ENCODE assay signal across 8 mouse cellular contexts in genomic region chr19:45012636-45013035, GRCm38 (mm10). TPM values are rescaled to one million over a fixed set of nuclear protein-coding genes. Genes with fewer than 3 reads are reported as not detected.
DNase-seq lines count a peak whose midpoint lies in the region; ATAC-seq and TF ChIP-seq lines count a peak whose summit lies in the region.

No protein-coding gene starts in this region.

- no peak for DNase-seq in heart, embryonic 10.5 days (ENCODE audit: low spot score)
- DNase-seq in embryo, embryonic 10.5 days (ENCODE audit: low spot score) = peak; percentile 76
- DNase-seq in hindbrain, postnatal 0 days (ENCODE audit: low spot score) = peak; percentile 63
- peak; percentile 79 for DNase-seq in midbrain, embryonic 14.5 days
- DNase-seq in spleen, postnatal 36 days (ENCODE audit: low spot score in 2 of 2) = no peak

- H3K4me2 ChIP-seq in heart, embryonic 16.5 days (ENCODE audit: low read depth, low read length) = no peak overlapping the region
- H3K4me2 ChIP-seq in hindbrain, postnatal 0 days (ENCODE audit: low read depth, low read length) = no peak overlapping the region
- no peak overlapping the region for H3K4me2 ChIP-seq in midbrain, embryonic 14.5 days (ENCODE audit: low read length)

- H3K4me3 ChIP-seq in heart, embryonic 16.5 days (ENCODE audit: low read length) = no peak overlapping the region
- no peak overlapping the region for H3K4me3 ChIP-seq in heart, embryonic 10.5 days
- no peak overlapping the region for H3K4me3 ChIP-seq in hindbrain, postnatal 0 days (ENCODE audit: low read length)
- no peak overlapping the region for H3K4me3 ChIP-seq in midbrain, embryonic 14.5 days (replicated peaks; ENCODE audit: low read depth, low read length)

- ATAC-seq in heart, embryonic 16.5 days (replicated peaks; ENCODE audit: extremely low read depth, insufficient read depth, low FRiP score) = no peak
- ATAC-seq in hindbrain, postnatal 0 days = no peak
- no peak for ATAC-seq in midbrain, embryonic 14.5 days (ENCODE audit: low FRiP score, low TSS enrichment)
- ATAC-seq in inflammation-experienced regulatory T-cells, adult 6 months = no peak
- no peak for ATAC-seq in megakaryocyte progenitor cell, adult 5-6 weeks (replicated peaks; ENCODE audit: poor library complexity)

- H3K27ac ChIP-seq in heart, embryonic 16.5 days (ENCODE audit: low read length) = no peak overlapping the region
- no peak overlapping the region for H3K27ac ChIP-seq in heart, embryonic 10.5 days
- H3K27ac ChIP-seq in hindbrain, postnatal 0 days = peak overlapping the region; percentile 48; the same call in 1 of the 2 replicates
- H3K27ac ChIP-seq in midbrain, embryonic 14.5 days (replicated peaks; ENCODE audit: low read depth, low read length) = peak overlapping the region; percentile 62

- no peaks in the 10 kb centered on the region for H3K27me3 ChIP-seq in heart, embryonic 16.5 days (ENCODE audit: control insufficient read depth, insufficient read depth, low read length)
- no peaks in the 10 kb centered on the region for H3K27me3 ChIP-seq in heart, embryonic 10.5 days (ENCODE audit: insufficient read depth, poor library complexity, severe bottlenecking)
- H3K27me3 ChIP-seq in hindbrain, postnatal 0 days (ENCODE audit: insufficient read depth, low read length) = no peaks in the 10 kb centered on the region; the same call in 1 of the 2 replicates
- no peaks in the 10 kb centered on the region for H3K27me3 ChIP-seq in midbrain, embryonic 14.5 days (ENCODE audit: control insufficient read depth, insufficient read depth, low read length)

- peak overlapping the region; percentile 18; the same call in 1 of the 2 replicates for H3K9ac ChIP-seq in heart, embryonic 16.5 days (ENCODE audit: low read length)
- H3K9ac ChIP-seq in hindbrain, postnatal 0 days (replicated peaks; ENCODE audit: low read length) = 0 out of 2 replicates have a peak overlapping the region, but pooled peaks have one; percentile 24
- H3K9ac ChIP-seq in midbrain, embryonic 14.5 days (replicated peaks; ENCODE audit: low read length) = no peak overlapping the region; the same call in 1 of the 2 replicates

- H3K36me3 ChIP-seq in heart, embryonic 16.5 days (ENCODE audit: control insufficient read depth, insufficient read depth) = peaks cover 15% of the 10 kb centered on the region
- peaks cover 44% of the 10 kb centered on the region for H3K36me3 ChIP-seq in heart, embryonic 10.5 days
- H3K36me3 ChIP-seq in hindbrain, postnatal 0 days (ENCODE audit: insufficient read depth, low read length) = peaks cover 18% of the 10 kb centered on the region; the same call in 1 of the 2 replicates
- H3K36me3 ChIP-seq in midbrain, embryonic 14.5 days (ENCODE audit: control insufficient read depth, insufficient read depth, low read length) = peaks cover 25% of the 10 kb centered on the region

- 37% methylated on average over 6 of the region's 6 CpGs for WGBS in heart, embryonic 16.5 days
- 49% methylated on average over 6 of the region's 6 CpGs for whole genome bisulfite sequencing in heart, embryonic 10.5 days
- WGBS in hindbrain, postnatal 0 days = 32% methylated on average over 6 of the region's 6 CpGs
- WGBS in midbrain, embryonic 14.5 days = 30% methylated on average over 6 of the region's 6 CpGs

- H3K4me1 ChIP-seq in heart, embryonic 16.5 days (ENCODE audit: control insufficient read depth, insufficient read depth, low read length) = peaks cover 35% of the 10 kb centered on the region
- peaks cover 45% of the 10 kb centered on the region for H3K4me1 ChIP-seq in heart, embryonic 10.5 days
- H3K4me1 ChIP-seq in hindbrain, postnatal 0 days (ENCODE audit: insufficient read depth, low read length) = peaks cover 22% of the 10 kb centered on the region
- peaks cover 27% of the 10 kb centered on the region for H3K4me1 ChIP-seq in midbrain, embryonic 14.5 days (ENCODE audit: control insufficient read depth, insufficient read depth, low read length)

- H3K9me3 ChIP-seq in heart, embryonic 16.5 days (replicated peaks; ENCODE audit: control insufficient read depth, low read length) = no peaks in the 10 kb centered on the region
- no peaks in the 10 kb centered on the region for H3K9me3 ChIP-seq in heart, embryonic 10.5 days
- H3K9me3 ChIP-seq in hindbrain, postnatal 0 days (ENCODE audit: low read length) = no peaks in the 10 kb centered on the region
- no peaks in the 10 kb centered on the region for H3K9me3 ChIP-seq in midbrain, embryonic 14.5 days (ENCODE audit: control insufficient read depth, low read length)

- TF ChIP-seq CTCF in hindbrain, postnatal 0 days (IDR thresholded peaks at IDR 0.05; ENCODE audit: low read depth) = peak; percentile 73

RNA-seq across cellular contexts. Expression of gene Lzts2, which starts 1.6 kb away (rescaled TPM):
- polyA plus RNA-seq in heart, embryonic 16.5 days (2015; fragmentation: Nextera tagmentation; extraction: Ambion mirVana) = 38.0 and 45.8 TPM in 2 replicates
- 47.5 and 61.4 TPM in 2 replicates for polyA plus RNA-seq in heart, embryonic 10.5 days (2016; fragmentation: Nextera tagmentation; extraction: Ambion mirVana)
- total RNA-seq in hindbrain, postnatal 0 days (2014; rRNA removed) = 44.1 and 44.7 TPM in 2 replicates
- polyA plus RNA-seq in hindbrain, postnatal 0 days (2015; fragmentation: Nextera tagmentation; extraction: Ambion mirVana) = 16.4 and 17.0 TPM in 2 replicates
- 16.1 and 21.5 TPM in 2 replicates for polyA plus RNA-seq in midbrain, embryonic 14.5 days (2014; fragmentation: Nextera tagmentation; extraction: Ambion mirVana)
- 1 to 10 TPM in 1 of 3 experiments, under 1 TPM in 1, not detected in 1; 0.99 to 1.1 TPM for polyA plus RNA-seq in inflammation-experienced regulatory T-cells, adult 6 months (2017; shearing (Covaris generic))
- 4.8 and 5.1 TPM in 2 replicates for total RNA-seq in megakaryocyte progenitor cell, adult 5-6 weeks (2015)
- 7.7 and 8.6 TPM in 2 replicates for total RNA-seq in megakaryocyte progenitor cell, adult 5-6 weeks (2017)

RNA-seq across cellular contexts. Expression of gene Mrpl43, which starts 6.4 kb away (rescaled TPM):
- 64.4 and 68.6 TPM in 2 replicates for polyA plus RNA-seq in heart, embryonic 16.5 days (2015; fragmentation: Nextera tagmentation; extraction: Ambion mirVana)
- 63.8 and 66.3 TPM in 2 replicates for polyA plus RNA-seq in heart, embryonic 10.5 days (2016; fragmentation: Nextera tagmentation; extraction: Ambion mirVana)
- 97.1 and 98.4 TPM in 2 replicates for total RNA-seq in hindbrain, postnatal 0 days (2014; rRNA removed)
- polyA plus RNA-seq in hindbrain, postnatal 0 days (2015; fragmentation: Nextera tagmentation; extraction: Ambion mirVana) = 109 and 115 TPM in 2 replicates
- 77.8 and 92.4 TPM in 2 replicates for polyA plus RNA-seq in midbrain, embryonic 14.5 days (2014; fragmentation: Nextera tagmentation; extraction: Ambion mirVana)
- polyA plus RNA-seq in inflammation-experienced regulatory T-cells, adult 6 months (2017; shearing (Covaris generic)) = 10 to 100 TPM; 51.6 to 65.3 (median 55.9) TPM
- total RNA-seq in megakaryocyte progenitor cell, adult 5-6 weeks (2015) = 44.3 and 44.8 TPM in 2 replicates
- total RNA-seq in megakaryocyte progenitor cell, adult 5-6 weeks (2017) = 25.2 and 30.3 TPM in 2 replicates

RNA-seq across cellular contexts. Expression of gene Twnk, which starts 7.2 kb away (rescaled TPM):
- 23.2 and 24.5 TPM in 2 replicates for polyA plus RNA-seq in heart, embryonic 16.5 days (2015; fragmentation: Nextera tagmentation; extraction: Ambion mirVana)
- 24.4 and 27.0 TPM in 2 replicates for polyA plus RNA-seq in heart, embryonic 10.5 days (2016; fragmentation: Nextera tagmentation; extraction: Ambion mirVana)
- 7.5 and 8.6 TPM in 2 replicates for total RNA-seq in hindbrain, postnatal 0 days (2014; rRNA removed)
- polyA plus RNA-seq in hindbrain, postnatal 0 days (2015; fragmentation: Nextera tagmentation; extraction: Ambion mirVana) = 8.2 and 8.5 TPM in 2 replicates
- 9.7 and 10.3 TPM in 2 replicates for polyA plus RNA-seq in midbrain, embryonic 14.5 days (2014; fragmentation: Nextera tagmentation; extraction: Ambion mirVana)
- 10 to 100 TPM in 1 of 3 experiments, 1 to 10 TPM in 2; 4.7 to 10.7 (median 9.8) TPM for polyA plus RNA-seq in inflammation-experienced regulatory T-cells, adult 6 months (2017; shearing (Covaris generic))
- 16.5 and 18.6 TPM in 2 replicates for total RNA-seq in megakaryocyte progenitor cell, adult 5-6 weeks (2015)
- total RNA-seq in megakaryocyte progenitor cell, adult 5-6 weeks (2017) = 18.4 and 22.4 TPM in 2 replicates

RNA-seq across cellular contexts. Expression of gene Sema4g, which starts 23.7 kb away (rescaled TPM):
- 0.79 and 0.94 TPM in 2 replicates for polyA plus RNA-seq in heart, embryonic 16.5 days (2015; fragmentation: Nextera tagmentation; extraction: Ambion mirVana)
- polyA plus RNA-seq in heart, embryonic 10.5 days (2016; fragmentation: Nextera tagmentation; extraction: Ambion mirVana) = 1.3 and 3.4 TPM in 2 replicates
- 66.9 and 81.0 TPM in 2 replicates for total RNA-seq in hindbrain, postnatal 0 days (2014; rRNA removed)
- polyA plus RNA-seq in hindbrain, postnatal 0 days (2015; fragmentation: Nextera tagmentation; extraction: Ambion mirVana) = 14.2 and 15.7 TPM in 2 replicates
- polyA plus RNA-seq in midbrain, embryonic 14.5 days (2014; fragmentation: Nextera tagmentation; extraction: Ambion mirVana) = 17.6 and 18.6 TPM in 2 replicates
- polyA plus RNA-seq in inflammation-experienced regulatory T-cells, adult 6 months (2017; shearing (Covaris generic)) = under 1 TPM in 1 of 3 experiments, not detected in 2; 0.08 TPM
- total RNA-seq in megakaryocyte progenitor cell, adult 5-6 weeks (2015) = 0.15 and 0.30 TPM in 2 replicates
- total RNA-seq in megakaryocyte progenitor cell, adult 5-6 weeks (2017) = 0.03 TPM in 1 of 2 replicates, not detected in the other

RNA-seq across cellular contexts. Expression of gene Pdzd7, which starts 32.9 kb away (rescaled TPM):
- polyA plus RNA-seq in heart, embryonic 16.5 days (2015; fragmentation: Nextera tagmentation; extraction: Ambion mirVana) = 0.14 and 0.25 TPM in 2 replicates
- polyA plus RNA-seq in heart, embryonic 10.5 days (2016; fragmentation: Nextera tagmentation; extraction: Ambion mirVana) = 0.34 and 0.55 TPM in 2 replicates
- 4.8 and 7.7 TPM in 2 replicates for total RNA-seq in hindbrain, postnatal 0 days (2014; rRNA removed)
- 1.9 and 2.5 TPM in 2 replicates for polyA plus RNA-seq in hindbrain, postnatal 0 days (2015; fragmentation: Nextera tagmentation; extraction: Ambion mirVana)
- 2.4 and 2.8 TPM in 2 replicates for polyA plus RNA-seq in midbrain, embryonic 14.5 days (2014; fragmentation: Nextera tagmentation; extraction: Ambion mirVana)
- not detected for polyA plus RNA-seq in inflammation-experienced regulatory T-cells, adult 6 months (2017; shearing (Covaris generic))
- 0.05 TPM in 1 of 2 replicates, not detected in the other for total RNA-seq in megakaryocyte progenitor cell, adult 5-6 weeks (2015)
- not detected in 2 replicates for total RNA-seq in megakaryocyte progenitor cell, adult 5-6 weeks (2017)

Comparison
In these comparisons a context has a peak if more than half of its experiments do, and no peak if none do; other contexts are left out.
1. H3K27ac ChIP-seq: peak in hindbrain, postnatal 0 days (single experiment) and midbrain, embryonic 14.5 days (single experiment); none in heart, embryonic 16.5 days (single experiment) and heart, embryonic 10.5 days (single experiment).
2. DNase-seq: peak in embryo, embryonic 10.5 days (single experiment), hindbrain, postnatal 0 days (single experiment) and midbrain, embryonic 14.5 days (single experiment); none in heart, embryonic 10.5 days (single experiment) and spleen, postnatal 36 days (0 of 2).